Mouse (Mus musculus) forebrain, embryonic 11.5 days (tissue): ENCODE results near the gene Pitpnm1. TPM values are rescaled to one million over a fixed set of nuclear protein-coding genes. Genes with fewer than 3 reads are reported as not detected.

Experiments used
- ATAC-seq: fragments of 200-750 bp; cut with Nextera tagmentation; replicated peaks from 2 replicates; pipeline ENCODE4 v1.8.0; 2017; ENCODE audit warnings: moderate TSS enrichment; ENCODE audit not compliant: low FRiP score
- DNase-seq: peaks from one replicate; pipeline ENCODE4 v3.0.0-alpha.2; 2017; ENCODE audit warnings: low spot score
- H3K27ac ChIP-seq: fragments of 300-500 bp; sonication (generic); 2 replicates; pipeline ENCODE4 v1.5.1; 2014; ENCODE audit warnings: low read depth, low read length
- H3K27me3 ChIP-seq: fragments of 300-500 bp; sonication (generic); 2 replicates; pipeline ENCODE4 v1.6.1; 2014; ENCODE audit warnings: mild to moderate bottlenecking, low read length, mixed read lengths; ENCODE audit not compliant: control insufficient read depth, insufficient read depth
- H3K36me3 ChIP-seq: fragments of 300-500 bp; sonication (generic); 2 replicates; pipeline ENCODE4 v1.6.1; 2014; ENCODE audit warnings: mild to moderate bottlenecking, low read length, moderate library complexity, mixed read lengths; ENCODE audit not compliant: control insufficient read depth, insufficient read depth
- H3K4me1 ChIP-seq: fragments of 300-500 bp; sonication (generic); replicated peaks from 2 replicates; pipeline ENCODE4 v1.6.1; 2014; ENCODE audit warnings: low read length, mixed read lengths; ENCODE audit not compliant: control insufficient read depth, insufficient read depth
- H3K4me2 ChIP-seq: fragments of 300-500 bp; sonication (generic); 2 replicates; pipeline ENCODE4 v1.6.1; 2014; ENCODE audit warnings: low read depth, mild to moderate bottlenecking, low read length, moderate library complexity, mixed read lengths; ENCODE audit not compliant: severe bottlenecking
- H3K4me3 ChIP-seq: fragments of 300-500 bp; sonication (generic); 2 replicates; pipeline ENCODE4 v1.5.1; 2014; ENCODE audit warnings: low read depth, low read length
- H3K9ac ChIP-seq: fragments of 300-500 bp; sonication (generic); 2 replicates; pipeline ENCODE4 v1.6.1; 2014; ENCODE audit warnings: low read length
- H3K9me3 ChIP-seq: fragments of 300-500 bp; sonication (generic); 2 replicates; pipeline ENCODE4 v1.6.1; 2016; ENCODE audit warnings: low read length, mixed read lengths; ENCODE audit not compliant: control insufficient read depth
- WGBS: fragments of 180-500 bp; shearing (Covaris S2); extraction: QIAGEN DNeasy Blood & Tissue Kit; methylation state at CpG from one replicate; pipeline ENCODE4 v1.1.7; 2014; 5-methylcytosine and 5-hydroxymethylcytosine counted together
- polyA plus RNA-seq: library from polyadenylated mRNA; unstranded; fragments of >200 nt; fragmentation: Nextera tagmentation; extraction: Ambion mirVana; gene quantifications from 2 replicates; pipeline ENCODE4 v1.2.1, GENCODE M21; 2014

Pitpnm1 gene
- polyA plus RNA-seq, 1 experiment from 2014 or later = 18.0 TPM

GRCm38 (mm10) chr19:4152445-4153231 is 52.8 kb downstream of the Pitpnm1 start:
- H3K36me3 ChIP-seq = no peaks in the 10 kb centered on the region
- no peaks in the 10 kb centered on the region for H3K9me3 ChIP-seq
- peaks cover 10% of the 10 kb centered on the region for H3K4me1 ChIP-seq
- DNase-seq = no peak
- no peak overlapping the region for H3K4me3 ChIP-seq
- 93% methylated on average over 8 of the region's 8 CpGs for WGBS
- no peak overlapping the region for H3K9ac ChIP-seq
- no peak overlapping the region for H3K4me2 ChIP-seq
- H3K27me3 ChIP-seq = no peaks in the 10 kb centered on the region
- no peak for ATAC-seq
- no peak overlapping the region for H3K27ac ChIP-seq

DNA sequence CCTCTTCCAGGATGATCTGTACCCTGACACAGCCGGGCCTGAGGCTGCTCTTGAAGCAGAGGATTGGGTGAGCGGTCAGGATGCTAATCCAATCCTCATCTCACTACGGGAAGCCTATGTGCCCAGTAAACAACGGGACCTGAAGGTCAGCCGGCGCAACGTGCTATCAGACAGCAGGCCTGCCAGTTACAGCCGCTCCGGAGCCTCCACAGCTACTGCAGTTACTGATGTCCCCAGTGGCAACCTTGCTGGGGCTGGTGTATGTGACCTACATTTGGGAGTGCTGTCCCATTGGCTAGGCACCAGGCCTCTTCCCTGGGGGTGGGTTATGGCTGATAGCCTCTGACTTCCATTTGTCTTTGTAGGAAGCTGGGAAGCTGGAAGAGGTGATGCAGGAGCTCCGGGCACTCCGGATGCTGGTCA is 53.4 kb downstream of the Pitpnm1 start, which contains the start of gene Ptprcap:
TSS of gene Ptprcap (plus strand) at position 373 of the 423 bp plus-strand sequence.
- Histone ChIP-seq H3K4me2 (no peak within 1 kb of the TSS), H3K4me1 (peaks cover 8% of the 10 kb centered on the region), H3K9ac (no peak within 1 kb of the TSS), H3K27me3 (no peaks in the 10 kb centered on the region), H3K4me3 (no peak within 1 kb of the TSS), H3K27ac (no peak within 1 kb of the TSS), H3K9me3 (no peaks in the 10 kb centered on the region), H3K36me3 (peaks cover under 1% of the 10 kb centered on the region; the same call in 1 of the 2 replicates)
- WGBS = 81% methylated on average over 11 of the region's 11 CpGs
- no peak for ATAC-seq
- DNase-seq = no peak

GRCm38 (mm10) chr19:4154437-4155222 is 54.8 kb downstream of the Pitpnm1 start:
- ATAC-seq (no peak), DNase-seq (no peak)
- Histone ChIP-seq H3K9me3 (no peaks in the 10 kb centered on the region), H3K36me3 (peaks cover 2% of the 10 kb centered on the region; the same call in 1 of the 2 replicates), H3K27ac (no peak overlapping the region), H3K4me2 (no peak overlapping the region), H3K27me3 (no peaks in the 10 kb centered on the region), H3K4me1 (0 out of 2 replicates have a peak, but pooled peaks cover 4% of the 10 kb centered on the region), H3K9ac (no peak overlapping the region), H3K4me3 (no peak overlapping the region)
- 81% methylated on average over 13 of the region's 13 CpGs for WGBS

GRCm38 (mm10) chr19:4155223-4156072 is 55.6 kb downstream of the Pitpnm1 start:
- H3K9me3 ChIP-seq = no peaks in the 10 kb centered on the region
- H3K36me3 ChIP-seq = peaks cover 2% of the 10 kb centered on the region; the same call in 1 of the 2 replicates
- ATAC-seq = no peak
- no peak overlapping the region for H3K9ac ChIP-seq
- no peak for DNase-seq
- H3K4me3 ChIP-seq = no peak overlapping the region
- H3K4me2 ChIP-seq = no peak overlapping the region
- H3K4me1 ChIP-seq = 0 out of 2 replicates have a peak, but pooled peaks cover 4% of the 10 kb centered on the region
- H3K27me3 ChIP-seq = no peaks in the 10 kb centered on the region
- WGBS = 74% methylated on average over 6 of the region's 6 CpGs
- no peak overlapping the region for H3K27ac ChIP-seq

DNA sequence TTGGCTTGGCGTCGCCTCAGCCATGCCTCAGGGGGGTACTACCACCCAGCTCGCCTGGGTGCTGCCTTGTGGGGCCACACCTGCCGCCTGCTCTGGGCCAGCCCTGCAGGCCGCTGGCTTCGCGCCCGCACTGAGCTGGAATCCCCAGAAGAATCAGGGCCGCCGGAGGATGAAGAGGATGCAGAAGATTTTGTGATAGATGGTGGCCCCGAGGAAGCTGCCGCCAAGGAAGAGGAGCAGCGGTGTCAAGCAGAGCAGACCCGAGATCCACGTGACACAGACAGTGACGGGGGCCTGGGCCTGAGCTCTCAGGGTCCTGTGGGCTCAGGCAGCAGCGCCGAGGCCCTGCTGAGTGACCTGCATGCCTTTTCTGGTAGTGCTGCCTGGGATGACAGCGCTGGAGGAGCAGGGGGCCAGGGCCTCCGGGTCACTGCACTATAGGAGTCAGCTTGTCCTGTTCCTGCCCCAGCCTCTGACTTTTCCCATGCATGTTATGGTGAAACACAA is 56.3 kb downstream of the Pitpnm1 start:
- H3K36me3 ChIP-seq = peaks cover 2% of the 10 kb centered on the region; the same call in 1 of the 2 replicates
- 72% methylated on average over 20 of the region's 20 CpGs for WGBS
- H3K27me3 ChIP-seq = no peaks in the 10 kb centered on the region
- H3K4me3 ChIP-seq = no peak overlapping the region
- H3K4me2 ChIP-seq = no peak overlapping the region
- no peak overlapping the region for H3K27ac ChIP-seq
- ATAC-seq (no peak), DNase-seq (no peak)
- no peak overlapping the region for H3K9ac ChIP-seq
- H3K4me1 ChIP-seq = 0 out of 2 replicates have a peak, but pooled peaks cover 4% of the 10 kb centered on the region
- no peaks in the 10 kb centered on the region for H3K9me3 ChIP-seq

DNA sequence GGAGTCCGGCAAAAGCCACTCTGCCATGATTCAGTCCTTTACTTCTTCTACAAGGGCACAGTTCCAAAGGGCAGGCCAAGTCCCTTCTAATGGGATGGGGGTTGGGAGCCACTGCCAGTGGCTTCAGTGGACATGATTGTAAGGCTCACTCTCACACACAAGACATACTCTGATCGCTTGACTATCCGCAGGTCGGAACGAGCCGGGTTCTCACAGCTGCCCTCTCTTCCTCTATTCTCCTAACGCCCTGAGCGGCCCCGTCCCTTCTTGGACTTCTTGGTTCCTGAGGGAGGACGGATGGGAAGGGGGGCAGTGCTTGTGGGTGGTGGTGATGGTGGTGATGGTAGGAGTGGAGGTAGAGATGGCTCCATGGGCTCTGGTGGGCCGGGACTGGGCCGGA is 57.0 kb downstream of the Pitpnm1 start:
- H3K27me3 ChIP-seq = no peaks in the 10 kb centered on the region
- 89% methylated on average over 12 of the region's 12 CpGs for WGBS
- no peak overlapping the region for H3K9ac ChIP-seq
- no peaks in the 10 kb centered on the region for H3K9me3 ChIP-seq
- H3K4me2 ChIP-seq = no peak overlapping the region
- no peak for DNase-seq
- H3K27ac ChIP-seq = no peak overlapping the region
- no peak for ATAC-seq
- 0 out of 2 replicates have a peak, but pooled peaks cover 4% of the 10 kb centered on the region for H3K4me1 ChIP-seq
- peaks cover 2% of the 10 kb centered on the region; the same call in 1 of the 2 replicates for H3K36me3 ChIP-seq
- no peak overlapping the region for H3K4me3 ChIP-seq

DNA sequence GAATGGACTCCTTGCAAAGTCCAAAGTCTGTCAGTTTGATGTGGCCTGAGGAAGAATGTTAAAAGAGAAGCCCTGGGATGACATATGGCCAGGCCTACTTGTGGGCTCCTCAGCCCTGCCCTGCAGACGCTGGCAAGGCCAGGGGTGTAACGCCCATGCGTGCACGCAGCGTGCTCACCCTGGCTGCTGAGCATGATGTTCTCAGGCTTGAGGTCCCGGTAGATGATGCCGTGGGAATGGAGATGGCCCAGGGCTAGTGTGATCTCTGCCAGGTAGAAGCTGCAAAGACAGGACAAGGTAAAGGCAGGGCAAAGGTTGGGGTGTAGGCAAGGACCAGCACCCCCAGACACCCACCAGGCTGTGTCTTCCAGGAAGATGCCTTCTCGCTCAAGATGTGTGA is 59.3 kb downstream of the Pitpnm1 start:
- no peak for ATAC-seq
- 97% methylated on average over 8 of the region's 8 CpGs for WGBS
- Histone ChIP-seq H3K9ac (no peak overlapping the region), H3K4me2 (no peak overlapping the region), H3K9me3 (no peaks in the 10 kb centered on the region), H3K27me3 (no peaks in the 10 kb centered on the region), H3K4me1 (peaks cover 10% of the 10 kb centered on the region), H3K4me3 (no peak overlapping the region), H3K36me3 (peaks cover 2% of the 10 kb centered on the region; the same call in 1 of the 2 replicates), H3K27ac (no peak overlapping the region)
- no peak for DNase-seq
